Mouse (Mus musculus) bone marrow, adult 2 months (tissue): ENCODE measurements around the gene Glis3. TPM values are rescaled to one million over a fixed set of nuclear protein-coding genes. Genes with fewer than 3 reads are reported as not detected.

Experiments
- H3K27ac ChIP-seq: fragments of 200-500 bp; 2 replicates; pipeline ENCODE4 v1.5.1; 2012; ENCODE audit warnings: low read depth, mild to moderate bottlenecking, control low read depth, inconsistent platforms, low read length; ENCODE audit not compliant: control insufficient read depth, poor library complexity, insufficient read depth
- H3K4me1 ChIP-seq: fragments of 200-500 bp; 2 replicates; pipeline ENCODE4 v1.6.1; 2011; ENCODE audit warnings: low read length; ENCODE audit not compliant: control insufficient read depth, insufficient read depth
- H3K4me3 ChIP-seq: fragments of 200-500 bp; replicated peaks from 2 replicates; pipeline ENCODE3; 2011; ENCODE audit warnings: mild to moderate bottlenecking, low read depth, low read length, control low read depth; ENCODE audit not compliant: control insufficient read depth
- CTCF ChIP-seq: fragments of 200-500 bp; IDR thresholded peaks from 2 replicates; pipeline ENCODE4 v1.5.1; 2011; ENCODE audit warnings: low read length, control low read depth; ENCODE audit not compliant: control insufficient read depth, insufficient read depth
- POLR2A ChIP-seq: fragments of 200-500 bp; IDR thresholded peaks from 2 replicates; pipeline ENCODE4 v1.6.1; 2011; ENCODE audit warnings: low read depth, mild to moderate bottlenecking, control low read depth, low read length, borderline replicate concordance; ENCODE audit not compliant: control insufficient read depth
- WGBS: fragments of 180-500 bp; shearing (Covaris S2); methylation state at CpG from one replicate; pipeline ENCODE4 v1.1.7; 2018; 5-methylcytosine and 5-hydroxymethylcytosine counted together
- polyA plus RNA-seq: library from polyadenylated mRNA; stranded (reverse); fragments of >200 nt; gene quantifications from 2 replicates; pipeline ENCODE4 v1.2.4, GENCODE M21; 2011; ENCODE audit warnings: low replicate concordance; ENCODE audit not compliant: missing spikeins, insufficient read depth, insufficient read length

Glis3 gene
- polyA plus RNA-seq, 1 experiment = 2.5 TPM

DNA sequence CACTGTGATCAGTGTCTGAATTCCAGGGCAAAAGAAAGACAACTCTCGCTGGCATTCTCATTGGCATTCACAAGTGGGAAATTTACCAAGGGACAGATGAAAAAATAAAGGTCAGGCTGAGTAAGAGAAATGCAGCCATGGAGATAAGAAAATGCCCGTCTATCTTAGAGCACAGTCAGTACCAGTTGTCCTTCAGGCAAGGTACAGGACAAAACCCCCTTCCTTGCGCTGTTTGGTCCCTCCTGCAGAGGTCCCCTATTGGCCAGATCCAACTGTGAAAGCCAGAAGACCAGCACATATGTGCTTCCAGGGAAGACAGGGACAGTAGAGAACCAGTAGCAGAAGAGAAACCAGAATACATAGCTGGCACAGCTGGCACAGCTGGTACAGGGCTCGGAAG is 79.0 kb downstream of the Glis3 start:
- no peaks in the 10 kb centered on the region for H3K4me1 ChIP-seq
- whole genome bisulfite sequencing = 78% methylated on average over 4 of the region's 4 CpGs
- TF ChIP-seq CTCF (no peak), POLR2A (no peak)
- H3K4me3 ChIP-seq = no peak overlapping the region
- no peak overlapping the region for H3K27ac ChIP-seq

- Histone ChIP-seq H3K4me3 (no peak overlapping the region), H3K27ac (no peak overlapping the region)
- WGBS = 70% methylated on average over 4 of the region's 4 CpGs
These were observed 85.7 kb downstream of the Glis3 start for GRCm38 (mm10) chr19:28594215-28594614.

DNA sequence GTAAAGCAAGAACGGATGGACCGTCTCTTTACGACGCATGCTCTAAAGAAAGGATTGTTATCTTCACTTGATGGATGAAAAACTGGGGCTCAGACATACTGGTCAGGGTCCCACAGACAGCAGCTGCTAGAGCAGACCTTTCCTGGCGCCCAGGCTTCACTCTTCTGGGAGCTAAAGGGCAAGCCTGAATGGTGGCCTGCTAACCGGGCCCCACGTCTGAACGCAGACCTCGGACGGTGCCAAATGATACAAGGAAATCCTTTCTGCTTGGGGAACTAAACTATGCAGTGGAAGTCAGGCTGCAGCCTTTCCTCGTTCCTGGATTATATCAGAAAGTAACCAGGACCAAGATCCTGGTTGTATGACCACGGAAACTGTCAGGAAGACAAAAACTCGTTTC is 86.9 kb downstream of the Glis3 start:
- no peaks in the 10 kb centered on the region for H3K4me1 ChIP-seq
- WGBS = 84% methylated on average over 13 of the region's 13 CpGs

More at GRCm38 (mm10) chr19:28594215-28594614, 85.7 kb downstream of the Glis3 start:
- H3K4me1 ChIP-seq = no peaks in the 10 kb centered on the region
- TF ChIP-seq CTCF = no peak
- no peak for TF ChIP-seq POLR2A

GRCm38 (mm10) chr19:28591736-28592477 is 88.0 kb downstream of the Glis3 start:
- H3K4me3 ChIP-seq = no peak overlapping the region
- H3K4me1 ChIP-seq = no peaks in the 10 kb centered on the region
- no peak overlapping the region for H3K27ac ChIP-seq
- no peak for TF ChIP-seq CTCF
- no peak for TF ChIP-seq POLR2A
- WGBS = 75% methylated on average over 7 of the region's 7 CpGs

More for the DNA sequence above, 86.9 kb downstream of the Glis3 start:
- TF ChIP-seq POLR2A (no peak), CTCF (no peak)
- Histone ChIP-seq H3K27ac (no peak overlapping the region), H3K4me3 (no peak overlapping the region)

- WGBS = 76% methylated on average over 8 of the region's 8 CpGs
- Histone ChIP-seq H3K4me1 (no peaks in the 10 kb centered on the region), H3K27ac (no peak overlapping the region), H3K4me3 (no peak overlapping the region)
- TF ChIP-seq POLR2A (no peak), CTCF (no peak)
These were observed 99.4 kb downstream of the Glis3 start for GRCm38 (mm10) chr19:28580499-28580898.

DNA sequence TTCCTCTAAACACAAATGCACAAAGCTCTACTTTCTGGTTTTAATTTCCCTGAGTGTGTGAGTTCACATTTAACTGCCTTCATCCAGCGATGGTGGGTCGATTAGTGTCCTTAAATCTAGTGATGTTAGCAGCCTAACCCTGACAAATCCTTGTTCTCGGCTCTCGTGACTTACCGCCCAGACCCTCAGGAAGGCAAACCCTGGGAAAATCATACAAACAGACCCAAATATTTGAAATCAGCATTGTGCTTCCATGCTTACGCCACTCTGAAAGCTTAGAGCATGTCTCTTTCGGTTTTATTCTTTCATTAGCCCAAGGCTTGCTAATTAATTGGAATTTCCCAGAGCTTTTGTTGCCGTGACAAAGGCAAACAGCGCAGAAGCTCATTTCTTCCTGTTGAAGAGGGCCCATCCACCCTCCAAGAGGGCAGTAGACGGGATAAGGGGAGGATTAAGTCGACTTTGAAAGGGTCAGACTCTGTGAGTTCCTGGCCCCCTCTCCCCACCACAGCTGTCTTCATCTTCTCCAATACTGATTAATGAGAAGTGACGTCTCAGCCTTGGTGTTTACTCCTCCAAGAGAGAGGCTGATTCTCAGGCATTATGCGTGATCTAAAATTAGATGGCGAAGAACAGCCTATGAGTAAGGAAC is 100.0 kb downstream of the Glis3 start:
- no peaks in the 10 kb centered on the region for H3K4me1 ChIP-seq
- WGBS = 74% methylated on average over 14 of the region's 14 CpGs
- TF ChIP-seq POLR2A = no peak
- TF ChIP-seq CTCF = no peak
- H3K27ac ChIP-seq = no peak overlapping the region
- no peak overlapping the region for H3K4me3 ChIP-seq

DNA sequence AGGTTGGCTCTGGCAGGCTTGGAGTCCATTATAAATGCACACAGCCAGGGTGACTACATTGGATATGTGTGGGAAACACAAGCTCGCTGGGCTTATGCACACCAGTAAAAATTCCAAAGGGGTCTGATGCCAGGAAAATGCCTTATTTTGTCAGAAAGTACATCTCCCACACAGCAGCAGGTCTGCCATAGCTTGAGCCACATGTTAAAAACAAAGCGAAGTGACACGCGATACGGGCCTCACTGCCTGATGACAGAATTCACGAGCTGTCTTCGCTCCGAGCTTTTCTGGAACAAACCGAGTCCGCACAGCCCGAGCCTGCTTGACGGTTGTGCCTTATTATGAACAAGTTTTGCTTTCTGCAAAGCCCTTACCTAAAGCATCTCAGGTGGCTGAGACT is 102.9 kb downstream of the Glis3 start:
- TF ChIP-seq POLR2A (no peak), CTCF (no peak)
- WGBS = 90% methylated on average over 12 of the region's 12 CpGs
- Histone ChIP-seq H3K27ac (no peak overlapping the region), H3K4me1 (no peaks in the 10 kb centered on the region), H3K4me3 (no peak overlapping the region)

DNA sequence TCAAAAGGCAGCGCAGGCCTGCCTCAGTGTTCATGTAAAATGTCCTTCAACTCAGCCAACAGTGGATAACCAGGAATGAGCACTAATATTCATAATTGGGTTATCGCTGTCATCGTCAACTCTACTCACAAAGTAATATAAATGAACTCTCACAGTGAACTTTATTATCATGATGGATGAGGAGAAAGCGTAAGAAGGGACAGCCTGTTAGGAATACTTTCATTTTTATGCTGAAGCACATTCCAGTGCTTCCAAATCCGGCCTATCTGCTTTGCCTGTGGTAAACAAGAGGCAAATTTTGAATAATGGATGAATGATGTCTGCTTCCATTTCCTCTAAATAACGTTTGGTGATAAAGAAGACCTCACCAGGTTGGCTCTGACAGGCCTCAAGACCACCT is 103.3 kb downstream of the Glis3 start:
- H3K27ac ChIP-seq = no peak overlapping the region
- H3K4me3 ChIP-seq = no peak overlapping the region
- no peak for TF ChIP-seq CTCF
- TF ChIP-seq POLR2A = no peak
- 86% methylated on average over 6 of the region's 6 CpGs for WGBS
- H3K4me1 ChIP-seq = no peaks in the 10 kb centered on the region
